Mouse (Mus musculus): ENCODE measurements around the gene Zfp51. TPM values are rescaled to one million over a fixed set of nuclear protein-coding genes. Genes with fewer than 3 reads are reported as not detected.

Gene Zfp51
- 11.0 to 14.5 TPM (median 13.0 TPM) in 4 replicates for total RNA-seq (2023)

GRCm38 (mm10) chr17:21450138-21450704 is at the start of gene Zfp51:
TSS of gene Zfp51 (plus strand) at chr17:21450374.

GRCm38 (mm10) chr17:21422664-21423599 is 27.2 kb upstream of the Zfp51 start, which contains the start of gene Zfp54:
TSS of gene Zfp54 (plus strand) at chr17:21423227.

GRCm38 (mm10) chr17:21488760-21489499 is 38.8 kb downstream of the Zfp51 start, which contains the start of gene Zfp53:
TSS of gene Zfp53 (plus strand) at chr17:21488998.

Other genes with a start within 250 kb of the Zfp51 start
- not detected in 4 replicates for gene Vmn1r234, start 224.3 kb upstream of the Zfp51 start, total RNA-seq (2023)
- not detected in 4 replicates for gene Vmn1r235, start 194.0 kb upstream of the Zfp51 start, total RNA-seq (2023)
- not detected in 4 replicates for gene Vmn1r236, start 167.4 kb upstream of the Zfp51 start, total RNA-seq (2023)
- gene Vmn1r237, start 138.5 kb upstream of the Zfp51 start, total RNA-seq (2023) = not detected in 4 replicates
- 3.3 to 5.0 TPM (median 3.9 TPM) in 4 replicates for gene Zfp677, start 66.6 kb upstream of the Zfp51 start, total RNA-seq (2023)
- gene Zfp54, start 27.1 kb upstream of the Zfp51 start, total RNA-seq (2023) = 1.1 to 2.0 TPM (median 1.4 TPM) in 4 replicates
- 6.3 to 8.8 TPM (median 7.2 TPM) in 4 replicates for gene Zfp53, start 38.6 kb downstream of the Zfp51 start, total RNA-seq (2023)
- gene Zfp52, start 85.2 kb downstream of the Zfp51 start, total RNA-seq (2023) = 10.9 to 15.6 TPM (median 12.8 TPM) in 4 replicates
- gene Zfp948, start 116.6 kb downstream of the Zfp51 start, total RNA-seq (2023) = 1.0 to 1.8 TPM (median 1.5 TPM) in 4 replicates
- 7.5 to 11.4 TPM (median 9.1 TPM) in 4 replicates for gene Zfp983, start 200.2 kb downstream of the Zfp51 start, total RNA-seq (2023)
- gene Gm10226, start 241.5 kb downstream of the Zfp51 start, total RNA-seq (2023) = 4.7 to 14.1 TPM (median 9.4 TPM) in 4 replicates